Mouse (Mus musculus): ENCODE measurements around the gene Krtap29-1.

Krtap29-1 gene

GRCm38 (mm10) chr11:99978953-99979352, at the start of gene Krtap29-1:
Krtap29-1 (minus strand) TSS chr11:99979053.
- no peak for DNase-seq (ENCODE audit: low spot score)

DNA sequence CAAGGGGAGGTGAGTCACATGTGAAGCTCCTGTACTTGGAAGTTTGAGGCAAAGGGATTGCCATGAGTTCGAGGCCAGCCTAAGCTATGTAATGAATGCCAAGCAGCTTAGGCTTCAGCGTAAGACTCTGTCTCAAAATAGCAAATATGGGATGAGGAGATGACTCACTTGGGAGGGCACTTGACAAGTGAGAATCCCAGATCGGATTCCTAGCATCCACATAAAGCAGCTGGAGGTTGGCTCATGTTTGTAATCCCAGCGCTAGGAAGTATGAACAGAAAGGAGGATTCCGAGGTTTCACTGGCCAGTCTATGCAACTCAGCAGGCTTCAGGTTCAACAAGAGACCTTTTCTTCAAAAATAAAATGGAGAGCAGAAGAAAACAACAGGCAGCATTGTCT, 42.6 kb upstream of the Krtap29-1 start:
- DNase-seq (ENCODE audit: low spot score), result no peak

- DNase-seq (ENCODE audit: low spot score), result no peak
Measured at GRCm38 (mm10) chr11:100019466-100019865, 40.6 kb upstream of the Krtap29-1 start.

- no peak for DNase-seq (ENCODE audit: low spot score)
Measured at GRCm38 (mm10) chr11:100016112-100016511, 37.3 kb upstream of the Krtap29-1 start, which contains the start of gene Krt33a. Krt33a (minus strand) TSS chr11:100016212.

GRCm38 (mm10) chr11:100013691-100014171, 34.9 kb upstream of the Krtap29-1 start:
- DNase-seq (ENCODE audit: low spot score), result no peak

GRCm38 (mm10) chr11:100010682-100011081, 31.8 kb upstream of the Krtap29-1 start:
- DNase-seq (ENCODE audit: low spot score), result no peak

GRCm38 (mm10) chr11:100008336-100008735, 29.5 kb upstream of the Krtap29-1 start:
- DNase-seq (ENCODE audit: low spot score), result no peak

DNA sequence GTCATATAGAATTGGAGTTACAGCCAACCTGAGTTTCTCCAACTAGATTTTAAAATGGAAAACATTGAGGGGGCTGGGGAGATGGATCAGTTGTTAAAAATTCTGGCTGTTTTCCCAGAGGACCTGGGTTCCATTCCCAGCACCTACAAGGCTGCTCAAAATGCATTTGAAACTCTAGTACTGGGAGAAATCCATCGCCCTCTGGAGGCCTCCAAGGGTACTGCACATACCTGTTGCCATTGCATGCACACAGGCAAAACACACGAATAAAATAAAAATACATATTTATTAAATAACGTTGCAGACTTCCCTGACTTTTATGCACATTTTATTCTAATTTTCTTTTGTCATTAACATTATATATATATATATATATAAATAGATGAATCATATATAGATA, 27.8 kb upstream of the Krtap29-1 start:
- no peak for DNase-seq (ENCODE audit: low spot score)

- DNase-seq (ENCODE audit: low spot score), result no peak
Measured at GRCm38 (mm10) chr11:100005905-100006304, 27.1 kb upstream of the Krtap29-1 start.

DNA sequence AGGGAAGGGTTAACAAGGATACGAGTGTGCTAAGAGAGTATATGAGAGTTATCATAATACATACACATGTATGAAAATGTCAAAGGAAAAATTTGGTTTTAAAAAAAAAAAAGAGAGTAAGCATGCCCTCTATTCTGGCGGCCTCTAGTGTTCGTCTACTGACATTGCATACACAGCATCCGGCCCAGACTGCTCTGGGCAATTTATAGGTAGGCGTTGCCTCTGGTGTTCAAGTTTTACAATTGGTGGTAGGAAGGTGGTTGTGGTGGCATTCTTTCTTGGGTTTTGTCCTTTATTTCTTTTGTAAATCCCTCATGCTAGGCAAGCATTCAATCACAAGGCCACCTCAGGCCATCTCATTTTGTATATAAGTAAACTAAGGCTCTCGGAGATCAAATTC, 26.0 kb upstream of the Krtap29-1 start:
- no peak for DNase-seq (ENCODE audit: low spot score)

GRCm38 (mm10) chr11:99999091-99999490, 20.2 kb upstream of the Krtap29-1 start:
- DNase-seq (ENCODE audit: low spot score), result no peak

GRCm38 (mm10) chr11:99994384-99994661, 15.5 kb upstream of the Krtap29-1 start:
- no peak for DNase-seq (ENCODE audit: low spot score)

DNA sequence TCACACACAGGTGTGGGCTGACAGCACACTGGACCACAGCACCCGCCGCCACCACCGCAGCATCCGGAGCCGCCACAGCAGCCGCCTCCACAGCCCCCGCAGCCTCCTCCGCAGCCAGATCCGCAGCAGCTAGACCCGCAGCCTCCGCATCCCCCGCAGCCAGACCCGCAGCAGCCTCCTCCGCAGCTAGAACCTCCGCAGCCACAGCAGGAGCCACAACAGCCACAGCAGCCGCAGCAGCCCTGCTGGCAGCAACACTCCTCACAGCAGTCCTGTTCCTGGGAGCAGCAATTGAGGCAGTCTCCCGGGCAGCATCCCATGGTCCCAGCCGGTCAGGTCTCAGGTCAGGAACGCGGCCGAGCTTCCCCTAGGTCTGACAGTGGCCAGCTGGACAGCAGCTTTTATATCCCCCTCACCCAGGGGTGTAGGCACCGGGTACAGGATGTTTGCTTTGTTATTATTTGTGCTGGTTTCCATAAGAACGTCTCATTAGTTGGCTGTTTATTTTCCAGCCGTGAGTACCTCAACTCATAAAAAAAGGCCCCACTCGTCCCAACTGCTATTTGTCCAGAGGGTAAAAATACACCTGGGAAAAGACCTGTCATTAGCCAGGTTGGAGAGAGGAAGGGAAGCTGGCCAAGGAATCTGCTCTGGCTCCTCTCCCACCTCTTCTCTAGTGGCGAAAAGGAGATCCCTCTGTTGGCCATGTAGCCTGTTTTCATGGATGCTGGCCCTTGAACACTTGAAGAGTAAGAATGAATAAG, 14.9 kb upstream of the Krtap29-1 start, which contains the start of gene Krtap17-1:
Gene Krtap17-1, minus strand, starts transcription at position 375 of the 764 bp plus-strand sequence.
- no peak for DNase-seq (ENCODE audit: low spot score)

DNA sequence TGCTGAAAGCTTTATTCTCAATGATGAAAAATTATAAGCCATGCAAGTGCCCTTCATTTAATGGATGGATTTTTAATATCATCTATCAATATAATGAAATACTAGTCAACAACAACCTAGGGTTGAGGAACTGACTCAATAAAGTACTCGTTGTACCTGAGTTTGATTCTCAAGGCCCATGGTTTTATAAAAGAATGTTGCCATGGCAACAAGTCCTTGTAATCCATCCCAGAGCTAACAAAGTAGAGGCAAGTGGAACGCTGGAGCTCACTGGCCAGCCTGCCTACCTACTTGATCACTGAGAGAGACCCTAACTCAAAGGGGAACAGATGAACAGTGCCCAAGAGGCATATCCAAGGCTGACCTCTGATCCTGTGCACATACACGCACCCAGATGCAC, 11.7 kb upstream of the Krtap29-1 start:
- DNase-seq (ENCODE audit: low spot score), result no peak

- no peak for DNase-seq (ENCODE audit: low spot score)
Measured at GRCm38 (mm10) chr11:99989881-99990405, 11.1 kb upstream of the Krtap29-1 start.

DNA sequence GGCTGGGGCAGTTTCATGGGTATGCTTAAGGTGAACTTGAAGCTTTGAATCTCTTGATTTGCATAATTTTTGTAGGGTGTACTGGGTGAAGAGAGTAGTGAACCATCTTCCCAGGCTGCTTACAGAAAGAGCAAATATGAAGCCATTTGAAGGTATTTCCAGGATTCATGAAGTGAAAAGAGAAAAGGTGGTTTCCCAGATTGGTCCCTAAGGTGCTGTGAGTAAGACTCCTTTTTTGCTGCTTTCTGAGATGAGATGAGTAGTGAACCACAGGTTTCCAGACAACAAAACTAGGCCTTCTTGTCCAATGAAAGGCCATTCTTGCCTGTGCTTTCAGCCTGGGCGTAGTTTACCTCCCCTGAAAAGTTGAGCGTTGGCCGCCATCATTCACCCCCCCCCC, 9.7 kb upstream of the Krtap29-1 start:
- DNase-seq (ENCODE audit: low spot score), result no peak

GRCm38 (mm10) chr11:99986180-99986647, 7.4 kb upstream of the Krtap29-1 start, which contains the start of gene Krtap16-1:
Krtap16-1 (minus strand) TSS chr11:99986597.
- DNase-seq (ENCODE audit: low spot score), result no peak

GRCm38 (mm10) chr11:99985291-99986092, 6.6 kb upstream of the Krtap29-1 start:
- DNase-seq (ENCODE audit: low spot score), result no peak

DNA sequence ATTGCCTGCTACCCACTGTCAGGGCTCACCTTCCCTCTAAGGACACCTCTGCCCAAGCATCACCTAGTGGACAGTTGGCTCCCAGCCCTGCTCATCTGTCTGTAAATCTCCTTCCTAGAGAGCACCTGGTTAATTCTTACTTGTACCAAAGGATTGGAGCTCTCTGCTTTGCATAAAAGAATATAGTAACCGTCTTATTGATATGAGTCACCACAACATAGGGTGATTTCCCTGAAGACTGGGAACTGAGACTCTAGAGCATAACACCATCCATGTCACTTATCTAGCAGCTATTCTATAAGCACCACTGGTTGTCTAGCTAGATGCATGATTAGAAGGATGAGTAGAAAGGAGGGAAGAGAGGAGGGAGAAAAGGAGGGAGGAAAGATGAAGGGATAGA, 4.6 kb upstream of the Krtap29-1 start:
- DNase-seq (ENCODE audit: low spot score), result no peak

GRCm38 (mm10) chr11:99982731-99983130, 3.9 kb upstream of the Krtap29-1 start:
- no peak for DNase-seq (ENCODE audit: low spot score)

DNA sequence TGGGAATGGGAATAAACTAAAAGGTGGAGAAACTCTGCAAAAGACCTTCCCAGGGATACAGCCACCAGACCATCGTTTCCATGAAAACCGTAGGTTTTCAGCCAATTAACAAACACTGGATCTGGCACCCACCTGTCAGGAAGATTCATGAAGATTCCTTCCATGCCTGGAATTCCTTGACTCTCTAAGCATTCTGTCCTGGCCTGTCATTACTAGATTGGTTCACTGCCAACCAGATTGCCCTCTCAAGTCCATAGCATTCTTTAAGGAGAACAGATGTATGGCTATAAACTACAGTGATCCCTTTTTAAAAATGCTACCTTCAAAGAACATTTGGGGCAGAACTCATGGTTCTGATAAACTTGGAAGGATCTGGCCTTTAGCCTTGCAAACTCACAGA, 12.9 kb downstream of the Krtap29-1 start:
- no peak for DNase-seq (ENCODE audit: low spot score)

- no peak for DNase-seq (ENCODE audit: low spot score)
Measured at GRCm38 (mm10) chr11:99964213-99964612, 14.6 kb downstream of the Krtap29-1 start.

GRCm38 (mm10) chr11:99948175-99948574, 30.7 kb downstream of the Krtap29-1 start, which contains the start of gene Krtap9-5:
Krtap9-5 (plus strand) TSS chr11:99948475.
- DNase-seq (ENCODE audit: low spot score), result no peak

All from testis, postnatal 14 days (tissue).